Mouse (Mus musculus): ENCODE measurements around the gene Hectd3. TPM values are rescaled to one million over a fixed set of nuclear protein-coding genes. Genes with fewer than 3 reads are reported as not detected.
A peak's percentile ranks its signal among the peaks of the same experiment; 100 is the strongest.

Hectd3 gene
- total and polyA plus RNA-seq, 3 experiments = 12.5 to 25.8 (median 19.2) TPM

GRCm38 (mm10) chr4:116987122-116987456 lies 8.0 kb upstream of the Hectd3 start:
- ATAC-seq (ENCODE audit: extremely low read depth, insufficient number of reproducible peaks, low FRiP score, poor library complexity, severe bottlenecking) = no peak
- Histone ChIP-seq H3K4me3 (ENCODE audit: low read depth, low read length) (no peak overlapping the region), H3K9me3 (replicated peaks) (no peaks in the 10 kb centered on the region), H3K27me3 (ENCODE audit: insufficient read depth, low read length) (peaks cover 14% of the 10 kb centered on the region), H3K4me1 (ENCODE audit: insufficient read depth, low read depth, low read length) (peaks cover 21% of the 10 kb centered on the region), H3K36me3 (replicated peaks) (peaks cover 34% of the 10 kb centered on the region)
- TF ChIP-seq CTCF (IDR thresholded peaks at IDR 0.05; ENCODE audit: low read depth, low read length) (no peak), GATA1 (IDR thresholded peaks at IDR 0.05; ENCODE audit: borderline replicate concordance, low read length) (no peak), TAL1 (conservative IDR thresholded peaks at IDR 0.05; ENCODE audit: low read depth, low read length) (no peak), POLR2AphosphoS5 (IDR thresholded peaks at IDR 0.05; ENCODE audit: insufficient replicate concordance, low read depth, low read length) (no peak), GATA2 (IDR thresholded peaks at IDR 0.05; ENCODE audit: borderline replicate concordance, low read depth, low read length) (no peak)
- no peak for DNase-seq (ENCODE audit: low spot score)

- TF ChIP-seq GATA1 (IDR thresholded peaks at IDR 0.05; ENCODE audit: borderline replicate concordance, low read length) (no peak), POLR2AphosphoS5 (IDR thresholded peaks at IDR 0.05; ENCODE audit: insufficient replicate concordance, low read depth, low read length) (no peak), TAL1 (conservative IDR thresholded peaks at IDR 0.05; ENCODE audit: low read depth, low read length) (no peak), CTCF (IDR thresholded peaks at IDR 0.05; ENCODE audit: low read depth, low read length) (no peak), GATA2 (IDR thresholded peaks at IDR 0.05; ENCODE audit: borderline replicate concordance, low read depth, low read length) (no peak)
- ATAC-seq (ENCODE audit: extremely low read depth, insufficient number of reproducible peaks, low FRiP score, poor library complexity, severe bottlenecking) (no peak), DNase-seq (ENCODE audit: low spot score) (no peak)
- Histone ChIP-seq H3K36me3 (replicated peaks) (peaks cover 48% of the 10 kb centered on the region), H3K4me1 (ENCODE audit: insufficient read depth, low read depth, low read length) (peaks cover 38% of the 10 kb centered on the region), H3K9me3 (replicated peaks) (no peaks in the 10 kb centered on the region), H3K27me3 (ENCODE audit: insufficient read depth, low read length) (peaks cover 8% of the 10 kb centered on the region), H3K4me3 (ENCODE audit: low read depth, low read length) (no peak overlapping the region)
Observed at GRCm38 (mm10) chr4:116989731-116990130, 5.4 kb upstream of the Hectd3 start.

- no peaks in the 10 kb centered on the region for H3K9me3 ChIP-seq (replicated peaks)
- ATAC-seq (ENCODE audit: extremely low read depth, insufficient number of reproducible peaks, low FRiP score, poor library complexity, severe bottlenecking) = no peak
- TF ChIP-seq POLR2AphosphoS5 (IDR thresholded peaks at IDR 0.05; ENCODE audit: insufficient replicate concordance, low read depth, low read length) (no peak), CTCF (IDR thresholded peaks at IDR 0.05; ENCODE audit: low read depth, low read length) (peak; percentile 82), GATA1 (IDR thresholded peaks at IDR 0.05; ENCODE audit: borderline replicate concordance, low read length) (no peak), TAL1 (conservative IDR thresholded peaks at IDR 0.05; ENCODE audit: low read depth, low read length) (no peak), GATA2 (IDR thresholded peaks at IDR 0.05; ENCODE audit: borderline replicate concordance, low read depth, low read length) (no peak)
- peaks cover 50% of the 10 kb centered on the region for H3K36me3 ChIP-seq (replicated peaks)
- peaks cover 51% of the 10 kb centered on the region for H3K4me1 ChIP-seq (ENCODE audit: insufficient read depth, low read depth, low read length)
- H3K27me3 ChIP-seq (ENCODE audit: insufficient read depth, low read length) = peaks cover 3% of the 10 kb centered on the region; the same call in 1 of the 2 replicates
- H3K4me3 ChIP-seq (ENCODE audit: low read depth, low read length) = no peak overlapping the region
- DNase-seq (ENCODE audit: low spot score) = peak; percentile 42
Observed at GRCm38 (mm10) chr4:116991366-116991765, 3.8 kb upstream of the Hectd3 start.

- Histone ChIP-seq H3K36me3 (replicated peaks) (peaks cover 64% of the 10 kb centered on the region), H3K9me3 (replicated peaks) (no peaks in the 10 kb centered on the region), H3K27me3 (ENCODE audit: insufficient read depth, low read length) (no peaks in the 10 kb centered on the region), H3K4me1 (ENCODE audit: insufficient read depth, low read depth, low read length) (peaks cover 53% of the 10 kb centered on the region), H3K4me3 (ENCODE audit: low read depth, low read length) (peak within 1 kb of the TSS; percentile 96)
- DNase-seq (ENCODE audit: low spot score) = peak; percentile 83
- peak; percentile 85 for ATAC-seq (ENCODE audit: extremely low read depth, insufficient number of reproducible peaks, low FRiP score, poor library complexity, severe bottlenecking)
- TF ChIP-seq TAL1 (conservative IDR thresholded peaks at IDR 0.05; ENCODE audit: low read depth, low read length) = peak; percentile 64; the same call in 1 of the 2 replicates
- no peak for TF ChIP-seq CTCF (IDR thresholded peaks at IDR 0.05; ENCODE audit: low read depth, low read length)
- no peak for TF ChIP-seq GATA1 (IDR thresholded peaks at IDR 0.05; ENCODE audit: borderline replicate concordance, low read length)
- TF ChIP-seq POLR2AphosphoS5 (IDR thresholded peaks at IDR 0.05; ENCODE audit: insufficient replicate concordance, low read depth, low read length) = no peak
- TF ChIP-seq GATA2 (IDR thresholded peaks at IDR 0.05; ENCODE audit: borderline replicate concordance, low read depth, low read length) = no peak
Observed at GRCm38 (mm10) chr4:116993672-116994621, 1.2 kb upstream of the Hectd3 start, which contains the start of gene Urod. Urod (minus strand) TSS chr4:116994413.

GRCm38 (mm10) chr4:116995798-116996135 lies 650 bp downstream of the Hectd3 start:
- ATAC-seq (ENCODE audit: extremely low read depth, insufficient number of reproducible peaks, low FRiP score, poor library complexity, severe bottlenecking) = no peak
- Histone ChIP-seq H3K27me3 (ENCODE audit: insufficient read depth, low read length) (no peaks in the 10 kb centered on the region), H3K4me3 (ENCODE audit: low read depth, low read length) (peak overlapping the region; percentile 96), H3K36me3 (replicated peaks) (peaks cover 66% of the 10 kb centered on the region), H3K9me3 (replicated peaks) (no peaks in the 10 kb centered on the region), H3K4me1 (ENCODE audit: insufficient read depth, low read depth, low read length) (peaks cover 48% of the 10 kb centered on the region)
- peak; percentile 47 for DNase-seq (ENCODE audit: low spot score)
- no peak for TF ChIP-seq GATA2 (IDR thresholded peaks at IDR 0.05; ENCODE audit: borderline replicate concordance, low read depth, low read length)
- no peak for TF ChIP-seq GATA1 (IDR thresholded peaks at IDR 0.05; ENCODE audit: borderline replicate concordance, low read length)
- no peak for TF ChIP-seq CTCF (IDR thresholded peaks at IDR 0.05; ENCODE audit: low read depth, low read length)
- TF ChIP-seq TAL1 (conservative IDR thresholded peaks at IDR 0.05; ENCODE audit: low read depth, low read length) = no peak
- TF ChIP-seq POLR2AphosphoS5 (IDR thresholded peaks at IDR 0.05; ENCODE audit: insufficient replicate concordance, low read depth, low read length) = no peak

- Histone ChIP-seq H3K36me3 (replicated peaks) (peaks cover 78% of the 10 kb centered on the region), H3K27me3 (ENCODE audit: insufficient read depth, low read length) (no peaks in the 10 kb centered on the region), H3K4me3 (ENCODE audit: low read depth, low read length) (no peak overlapping the region), H3K9me3 (replicated peaks) (no peaks in the 10 kb centered on the region), H3K4me1 (ENCODE audit: insufficient read depth, low read depth, low read length) (peaks cover 24% of the 10 kb centered on the region)
- no peak for TF ChIP-seq POLR2AphosphoS5 (IDR thresholded peaks at IDR 0.05; ENCODE audit: insufficient replicate concordance, low read depth, low read length)
- no peak for TF ChIP-seq TAL1 (conservative IDR thresholded peaks at IDR 0.05; ENCODE audit: low read depth, low read length)
- no peak for TF ChIP-seq GATA1 (IDR thresholded peaks at IDR 0.05; ENCODE audit: borderline replicate concordance, low read length)
- no peak for TF ChIP-seq GATA2 (IDR thresholded peaks at IDR 0.05; ENCODE audit: borderline replicate concordance, low read depth, low read length)
- no peak for TF ChIP-seq CTCF (IDR thresholded peaks at IDR 0.05; ENCODE audit: low read depth, low read length)
- ATAC-seq (ENCODE audit: extremely low read depth, insufficient number of reproducible peaks, low FRiP score, poor library complexity, severe bottlenecking) (no peak), DNase-seq (ENCODE audit: low spot score) (no peak)
Observed at GRCm38 (mm10) chr4:116999513-117000154, 4.5 kb downstream of the Hectd3 start.

Measured in G1E (cell line).